Mouse (Mus musculus) heart, adult 9 months (tissue): Measurements from ENCODE around the gene Ccl11.

Source experiments
- DNase-seq, 2 experiments: peaks; one replicate each; pipeline ENCODE4 v3.0.0; 2022; ENCODE audit warnings: low spot score in 2 of 2

The Ccl11 gene

DNA sequence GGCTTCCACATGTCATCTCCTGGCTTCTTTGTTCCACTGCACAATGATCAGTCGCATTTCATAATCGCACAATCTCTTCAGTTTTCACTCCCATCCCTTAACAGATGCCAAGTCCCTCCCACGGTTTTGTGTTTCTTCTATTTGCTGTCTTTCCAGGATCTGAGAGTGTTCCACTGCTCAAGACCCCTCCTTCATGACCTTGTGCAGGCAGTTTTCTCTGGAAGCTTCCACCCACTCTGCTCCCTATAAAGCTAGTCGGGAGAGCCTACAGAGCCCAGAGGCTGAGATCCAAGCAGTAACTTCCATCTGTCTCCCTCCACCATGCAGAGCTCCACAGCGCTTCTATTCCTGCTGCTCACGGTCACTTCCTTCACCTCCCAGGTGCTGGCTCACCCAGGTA lies at the start of gene Ccl11:
Gene Ccl11, plus strand, starts transcription at position 178 of the 400 bp plus-strand sequence.
- DNase-seq, result no peak

- no peak for DNase-seq
These were observed 47.5 kb upstream of the Ccl11 start for GRCm38 (mm10) chr11:82010115-82010514.

DNA sequence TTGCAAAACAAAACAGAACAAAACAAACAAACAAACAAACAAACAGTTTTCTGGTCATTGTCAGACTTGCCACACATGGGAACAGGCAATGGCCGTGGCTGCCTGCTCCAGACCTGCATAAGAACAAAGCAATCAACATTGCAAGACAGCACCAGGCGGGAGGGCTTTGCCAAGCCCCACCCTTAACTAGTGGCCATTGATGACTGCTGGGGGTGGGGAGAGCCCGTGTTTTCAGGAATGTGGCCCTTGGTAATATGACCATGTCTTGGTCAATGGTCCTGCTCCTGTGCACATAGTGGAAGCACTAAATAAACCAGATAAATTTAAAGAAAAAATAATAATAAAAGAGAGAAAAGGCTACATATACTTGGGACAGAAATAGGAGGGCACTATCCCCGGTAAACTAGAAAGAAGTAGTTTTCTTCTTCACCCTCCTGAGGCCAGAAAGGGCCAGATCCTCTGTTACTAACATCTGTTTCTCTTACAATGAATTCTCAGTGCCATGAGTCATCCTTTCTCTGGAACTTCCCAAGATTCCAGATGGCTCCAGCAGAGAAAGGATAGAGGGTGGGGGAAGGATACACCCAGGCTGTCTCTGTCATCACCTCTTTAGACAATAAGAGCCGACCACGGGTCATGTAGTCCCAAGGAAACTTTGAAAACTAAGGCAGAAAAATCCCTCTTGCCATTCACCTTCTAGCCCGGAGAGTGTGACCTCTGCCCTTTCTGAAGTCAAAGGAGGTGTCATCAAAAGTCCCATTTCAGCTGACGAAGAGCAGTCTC lies 46.0 kb upstream of the Ccl11 start:
- peak; percentile 65 to 81 for DNase-seq

GRCm38 (mm10) chr11:82013756-82014155 lies 43.9 kb upstream of the Ccl11 start:
- DNase-seq, result no peak

- DNase-seq, result no peak
These were observed 42.6 kb upstream of the Ccl11 start for GRCm38 (mm10) chr11:82015066-82015465.

DNA sequence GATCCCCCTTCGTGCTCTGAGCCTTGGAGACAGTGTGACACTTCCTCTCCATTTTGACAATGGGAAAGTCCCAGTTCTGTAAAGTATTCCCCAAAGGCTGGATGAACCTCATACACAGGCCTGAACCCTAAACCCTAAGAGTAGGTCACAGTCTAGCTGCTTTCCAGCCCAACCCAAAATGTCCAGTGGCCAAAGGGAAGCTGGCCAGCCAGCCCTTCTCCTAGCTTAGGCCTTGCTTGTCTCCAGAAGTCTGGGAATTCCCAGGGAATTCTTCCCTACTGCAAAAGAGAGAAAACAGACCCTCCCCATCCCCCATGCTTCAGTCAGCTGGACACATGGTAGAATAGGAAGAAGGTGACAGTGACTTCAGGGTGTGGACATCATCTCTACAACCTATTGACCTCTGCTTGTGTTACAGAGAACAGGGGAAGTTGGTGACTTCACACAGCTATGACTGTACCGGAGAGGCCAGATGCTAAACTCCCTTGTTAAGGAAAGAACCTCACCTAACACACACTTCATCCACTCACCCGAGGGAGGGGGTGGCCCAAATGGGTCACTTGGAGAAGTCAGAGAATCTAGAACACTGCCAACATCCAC lies 41.3 kb upstream of the Ccl11 start:
- DNase-seq, result peak; percentile 52 to 54

DNA sequence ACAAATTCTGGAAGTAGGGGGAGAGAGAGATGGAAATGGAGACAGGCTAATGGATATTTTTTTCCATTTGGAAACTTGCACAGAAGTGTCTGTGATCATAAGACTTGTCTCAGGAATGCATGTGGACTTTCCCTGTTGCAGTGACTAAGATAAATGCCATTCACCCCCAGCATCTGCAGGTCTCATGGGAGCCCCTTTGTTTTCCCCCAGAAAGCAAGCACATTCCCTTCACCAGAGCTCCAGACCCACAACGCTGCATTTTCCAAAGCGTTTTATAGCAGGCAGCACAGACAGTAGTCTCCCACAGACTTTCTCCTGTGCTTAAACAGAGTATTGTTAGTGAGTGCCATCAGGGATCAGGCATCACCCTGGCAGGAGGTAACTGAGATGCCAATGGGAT lies 38.2 kb upstream of the Ccl11 start:
- no peak for DNase-seq

GRCm38 (mm10) chr11:82019793-82020192 lies 37.8 kb upstream of the Ccl11 start:
- DNase-seq, result no peak

- no peak for DNase-seq
These were observed 36.2 kb upstream of the Ccl11 start for GRCm38 (mm10) chr11:82021406-82021805.

- no peak for DNase-seq
These were observed 35.0 kb upstream of the Ccl11 start for GRCm38 (mm10) chr11:82022504-82023056.

GRCm38 (mm10) chr11:82023769-82024168 lies 33.9 kb upstream of the Ccl11 start:
- peak in 1 of 2 experiments; percentile 33 for DNase-seq

GRCm38 (mm10) chr11:82030171-82030570 lies 27.5 kb upstream of the Ccl11 start:
- DNase-seq, result no peak

- no peak for DNase-seq
These were observed 25.5 kb upstream of the Ccl11 start for GRCm38 (mm10) chr11:82032136-82032535.

- peak; percentile 91 for DNase-seq
These were observed 24.8 kb upstream of the Ccl11 start for GRCm38 (mm10) chr11:82032678-82033344.

DNA sequence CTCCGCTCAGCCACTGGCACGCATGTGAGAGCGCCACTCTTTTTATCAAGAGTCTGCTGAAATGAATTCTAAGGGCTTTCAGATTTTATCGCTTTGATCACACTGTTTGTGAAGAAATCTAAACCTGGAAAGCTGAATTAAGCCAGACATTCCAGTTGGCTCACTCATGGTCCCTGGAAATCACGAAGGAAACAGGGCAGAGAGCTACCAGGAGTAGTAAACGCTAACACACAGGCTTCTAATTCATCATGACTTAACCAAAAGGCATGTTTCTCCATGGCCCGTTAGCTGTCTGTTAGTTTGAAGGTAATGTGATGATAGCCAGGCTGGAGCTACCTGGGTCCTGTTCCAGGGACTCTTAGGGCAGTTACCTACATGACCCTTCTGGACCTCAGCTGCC lies 23.2 kb upstream of the Ccl11 start:
- DNase-seq, result no peak

GRCm38 (mm10) chr11:82035356-82035755 lies 22.3 kb upstream of the Ccl11 start, which contains the start of gene Ccl2:
Gene Ccl2 (plus strand): TSS chr11:82035571.
- peak; percentile 87 to 90 for DNase-seq

DNA sequence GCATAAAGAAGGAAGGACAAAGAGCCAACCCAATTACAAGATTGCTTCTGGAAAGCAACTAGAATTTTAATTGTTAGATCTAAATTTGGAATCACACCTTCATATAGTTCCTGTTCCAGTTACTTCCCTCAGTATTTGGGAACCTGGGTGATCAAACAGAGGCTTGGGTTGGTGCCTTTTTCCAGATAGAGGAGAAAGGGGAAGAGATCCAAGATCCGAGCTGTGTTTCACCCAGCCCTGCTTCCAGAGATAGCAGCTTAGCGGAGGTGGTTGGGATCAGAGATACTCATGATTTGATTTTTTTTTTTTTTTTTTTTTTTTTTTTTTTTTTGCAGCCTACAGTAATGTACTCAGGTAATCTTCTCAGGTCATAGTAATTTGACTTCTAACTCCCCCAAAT lies 21.8 kb upstream of the Ccl11 start:
- no peak for DNase-seq

DNA sequence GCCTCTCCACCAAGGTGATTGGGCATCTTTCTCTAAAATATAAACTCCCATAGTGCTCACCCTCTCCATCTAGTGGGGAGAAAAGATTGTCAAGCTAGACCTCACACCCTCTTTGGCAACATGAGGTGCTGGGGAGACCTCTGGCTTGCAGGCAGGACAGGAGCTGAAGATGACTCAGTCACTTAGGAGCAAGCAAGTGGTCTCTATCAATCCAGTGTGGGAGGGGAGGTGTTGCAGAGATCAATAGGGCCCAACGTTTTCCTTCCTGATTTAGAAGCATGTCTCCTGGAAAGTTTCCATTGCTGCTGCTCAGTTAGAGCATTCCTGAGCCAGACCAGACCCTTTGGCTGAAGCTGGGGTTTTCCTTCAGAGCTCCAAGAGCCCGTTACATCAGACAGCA lies 19.1 kb upstream of the Ccl11 start, which contains the start of gene Gm17268:
Gene Gm17268, minus strand, starts transcription at position 28 of the 400 bp plus-strand sequence.
- DNase-seq, result no peak

DNA sequence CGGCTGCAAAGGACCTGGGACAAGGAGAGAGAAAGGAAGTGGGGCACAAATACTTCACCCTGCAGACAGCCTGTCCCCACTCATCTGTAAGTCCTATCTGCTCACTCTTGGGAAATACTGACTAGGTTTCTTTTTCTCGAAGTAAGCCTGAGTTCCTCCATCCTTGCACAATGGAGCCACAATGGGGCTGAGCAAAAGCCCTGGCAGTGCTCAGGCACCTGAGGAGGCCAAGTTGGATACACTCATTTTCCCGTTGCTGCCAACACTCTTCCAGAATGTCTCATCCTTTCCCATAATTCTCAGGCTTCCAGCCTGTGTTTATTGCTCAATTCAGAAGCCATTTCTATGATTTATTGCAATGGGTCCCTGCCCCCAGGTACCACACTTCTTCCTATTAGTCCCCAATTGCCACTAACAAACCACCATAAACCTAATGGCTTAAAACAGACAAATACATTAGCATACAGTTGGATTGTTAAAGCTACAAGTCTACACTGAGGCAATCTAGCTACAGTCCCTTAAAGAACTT lies 18.4 kb upstream of the Ccl11 start:
- peak; percentile 47 to 48 for DNase-seq

DNA sequence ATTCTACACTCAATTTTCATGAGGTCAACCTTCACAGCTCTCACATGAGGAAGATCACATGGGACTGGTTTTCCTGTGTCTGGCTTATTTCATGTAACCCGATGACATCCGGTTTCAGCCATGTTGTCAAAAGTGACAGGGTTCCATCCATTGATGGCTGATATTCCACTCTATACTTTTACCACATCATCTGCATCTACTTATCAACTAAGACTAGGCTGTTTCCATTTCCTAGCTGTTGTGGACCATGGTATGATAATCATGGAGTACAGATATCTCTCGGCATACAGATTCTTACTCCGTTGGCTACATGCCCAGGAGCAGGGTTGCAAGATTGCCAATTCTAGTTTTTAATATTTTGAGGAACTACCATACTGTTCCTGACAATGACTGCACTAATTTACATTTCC lies 15.9 kb upstream of the Ccl11 start:
- no peak for DNase-seq

DNA sequence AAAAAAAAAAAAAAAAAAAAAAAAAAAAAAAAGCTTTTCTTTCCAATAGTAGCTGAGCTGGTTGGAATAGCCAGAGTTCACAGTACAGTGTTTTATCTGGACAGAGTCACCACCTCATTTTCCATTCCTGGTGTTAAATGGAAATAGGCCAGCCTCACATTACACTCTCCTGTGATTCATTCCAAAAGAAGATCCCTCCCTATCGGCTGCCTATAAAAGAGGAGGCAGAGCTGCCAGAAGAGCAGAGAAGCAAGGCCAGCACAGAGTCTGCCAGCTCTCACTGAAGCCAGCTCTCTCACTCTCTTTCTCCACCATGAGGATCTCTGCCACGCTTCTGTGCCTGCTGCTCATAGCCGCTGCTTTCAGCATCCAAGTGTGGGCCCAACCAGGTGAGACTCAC lies 12.2 kb upstream of the Ccl11 start, which contains the start of gene Ccl7:
Gene Ccl7, plus strand, starts transcription at position 242 of the 400 bp plus-strand sequence.
- peak; percentile 61 to 72 for DNase-seq
